In genomic region chr14:74672137-74673019, GRCm38 (mm10) we compare ENCODE assay signal across 12 mouse cellular contexts. TPM values are rescaled to one million over a fixed set of nuclear protein-coding genes. Genes with fewer than 3 reads are reported as not detected.
A peak's percentile ranks its signal among the peaks of the same experiment; 100 is the strongest.
DNase-seq lines count a peak whose midpoint lies in the region; ATAC-seq lines count a peak whose summit lies in the region.
"Had no signal": no experiment of that assay in that cellular context is flagged by ENCODE, and none has a peak within 500 bp of the region (broad histone marks: within the 10 kb centered on the region; RNA-seq: fewer than 3 reads in every experiment).

No protein-coding gene starts in this region.

- no peak overlapping the region for H3K4me3 ChIP-seq in midbrain, embryonic 14.5 days (replicated peaks; ENCODE audit: low read depth, low read length)
- H3K4me3 ChIP-seq in kidney, embryonic 16.5 days (ENCODE audit: low read length) = no peak overlapping the region
- H3K4me3 ChIP-seq: heart, embryonic 10.5 days; hindbrain, embryonic 13.5 days had no signal

- no peak; the same call in 1 of the 2 replicates for ATAC-seq in midbrain, embryonic 14.5 days (ENCODE audit: low FRiP score, low TSS enrichment)
- ATAC-seq in kidney, embryonic 16.5 days (ENCODE audit: low FRiP score, low TSS enrichment) = no peak

- DNase-seq in MEL-GATA-1-ER (ENCODE audit: extremely low read depth, low read depth) = peak; percentile 95
- DNase-seq in c-Kit-positive CD71-positive TER-119-positive erythroid progenitor cells, embryonic 14.5 days (ENCODE audit: low spot score) = peak; percentile 78
- peak; percentile 72 for DNase-seq in liver
- peak; percentile 32 for DNase-seq in midbrain, embryonic 14.5 days
- DNase-seq in layer of hippocampus, adult 11-12 months (ENCODE audit: low spot score) = no peak
- DNase-seq in thymus, postnatal 0 days (ENCODE audit: low spot score) = no peak
- DNase-seq: cerebellum, adult 11 months; lung, embryonic 14.5 days had no signal

- no peak overlapping the region for H3K27ac ChIP-seq in midbrain, embryonic 14.5 days (replicated peaks; ENCODE audit: low read depth, low read length)
- no peak overlapping the region for H3K27ac ChIP-seq in kidney, embryonic 16.5 days (ENCODE audit: low read length)
- H3K27ac ChIP-seq: heart, embryonic 10.5 days; hindbrain, embryonic 13.5 days; kidney, postnatal 0 days had no signal

- H3K36me3 ChIP-seq in midbrain, embryonic 14.5 days (ENCODE audit: control insufficient read depth, insufficient read depth, low read length) = no peaks in the 10 kb centered on the region
- no peaks in the 10 kb centered on the region for H3K36me3 ChIP-seq in kidney, embryonic 16.5 days (ENCODE audit: insufficient read depth, low read length)
- H3K36me3 ChIP-seq: heart, embryonic 10.5 days; hindbrain, embryonic 13.5 days had no signal

- H3K4me2 ChIP-seq in midbrain, embryonic 14.5 days (ENCODE audit: low read length) = no peak overlapping the region
- H3K4me2 ChIP-seq in kidney, embryonic 16.5 days (replicated peaks; ENCODE audit: low read depth, low read length) = no peak overlapping the region
- H3K4me2 ChIP-seq: hindbrain, embryonic 13.5 days; lung, embryonic 14.5 days had no signal

- no peak overlapping the region for H3K9ac ChIP-seq in midbrain, embryonic 14.5 days (replicated peaks; ENCODE audit: low read length)
- H3K9ac ChIP-seq in kidney, embryonic 16.5 days (replicated peaks; ENCODE audit: low read length) = no peak overlapping the region
- H3K9ac ChIP-seq: hindbrain, embryonic 13.5 days; lung, embryonic 14.5 days had no signal

- WGBS in midbrain, embryonic 14.5 days = 62% methylated on average over 10 of the region's 10 CpGs
- WGBS in kidney, embryonic 16.5 days = 68% methylated on average over 10 of the region's 10 CpGs

- no peaks in the 10 kb centered on the region for H3K9me3 ChIP-seq in midbrain, embryonic 14.5 days (ENCODE audit: control insufficient read depth, low read length)
- H3K9me3 ChIP-seq in kidney, embryonic 16.5 days (ENCODE audit: low read length) = no peaks in the 10 kb centered on the region
- H3K9me3 ChIP-seq: heart, embryonic 10.5 days; hindbrain, embryonic 13.5 days had no signal

- no peaks in the 10 kb centered on the region for H3K4me1 ChIP-seq in midbrain, embryonic 14.5 days (ENCODE audit: control insufficient read depth, insufficient read depth, low read length)
- H3K4me1 ChIP-seq in kidney, embryonic 16.5 days (ENCODE audit: insufficient read depth, low read length) = no peaks in the 10 kb centered on the region
- H3K4me1 ChIP-seq: hindbrain, embryonic 13.5 days had no signal

- no peaks in the 10 kb centered on the region for H3K27me3 ChIP-seq in midbrain, embryonic 14.5 days (ENCODE audit: control insufficient read depth, insufficient read depth, low read length)
- H3K27me3 ChIP-seq in kidney, embryonic 16.5 days (ENCODE audit: insufficient read depth, low read length) = no peaks in the 10 kb centered on the region
- H3K27me3 ChIP-seq: hindbrain, embryonic 13.5 days had no signal

RNA-seq across cellular contexts. Expression of gene Htr2a, which starts 31.7 kb away (rescaled TPM):
- 2.4 and 3.6 TPM in 2 replicates for polyA plus RNA-seq in midbrain, embryonic 14.5 days (2014; fragmentation: Nextera tagmentation; extraction: Ambion mirVana)
- polyA plus RNA-seq in thymus, postnatal 0 days (2015; fragmentation: Nextera tagmentation; extraction: Ambion mirVana) = 0.09 TPM in 1 of 2 replicates, not detected in the other
- polyA plus RNA-seq in kidney, embryonic 16.5 days (2015; fragmentation: Nextera tagmentation; extraction: Ambion mirVana) = 0.41 and 0.42 TPM in 2 replicates

RNA-seq across cellular contexts. Expression of gene Esd, which starts 59.7 kb away (rescaled TPM):
- 234 and 245 TPM in 2 replicates for polyA plus RNA-seq in midbrain, embryonic 14.5 days (2014; fragmentation: Nextera tagmentation; extraction: Ambion mirVana)
- polyA plus RNA-seq in thymus, postnatal 0 days (2015; fragmentation: Nextera tagmentation; extraction: Ambion mirVana) = 294 and 299 TPM in 2 replicates
- polyA plus RNA-seq in kidney, embryonic 16.5 days (2015; fragmentation: Nextera tagmentation; extraction: Ambion mirVana) = 431 and 472 TPM in 2 replicates

Comparison
In these comparisons a context has a peak if more than half of its experiments do, and no peak if none do; other contexts are left out.
1. DNase-seq: peak in MEL-GATA-1-ER (single experiment), c-Kit-positive CD71-positive TER-119-positive erythroid progenitor cells, embryonic 14.5 days (single experiment), liver (single experiment) and midbrain, embryonic 14.5 days (single experiment); none in layer of hippocampus, adult 11-12 months (single experiment) and thymus, postnatal 0 days (single experiment).